Mouse (Mus musculus): ENCODE results near the gene Nup85. TPM values are rescaled to one million over a fixed set of nuclear protein-coding genes. Genes with fewer than 3 reads are reported as not detected.
A peak's percentile ranks its signal among the peaks of the same experiment; 100 is the strongest.

Gene Nup85
- polyA plus RNA-seq, 1 experiment from 2014 or later: 107 TPM

DNA sequence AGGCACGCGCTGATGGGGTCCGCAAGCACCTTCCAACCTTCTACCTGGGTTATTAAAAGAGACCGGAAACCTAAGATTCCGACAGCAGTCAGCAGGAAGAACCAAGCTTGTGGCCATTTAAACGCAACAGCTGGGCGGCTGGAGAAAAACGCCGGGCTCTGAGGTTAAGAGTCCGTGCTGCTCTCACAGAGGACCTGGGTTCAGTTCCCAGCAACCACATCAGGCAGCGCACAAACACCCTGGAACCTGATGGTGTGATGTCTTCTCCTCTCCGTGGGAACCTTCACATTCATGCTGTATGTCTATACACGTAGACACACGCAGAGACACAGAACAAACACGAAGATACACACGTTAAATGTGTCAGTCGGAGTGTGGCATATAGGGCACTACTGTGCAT lies 8.5 kb upstream of the Nup85 start:
- Histone ChIP-seq H3K9me3 (ENCODE audit: control insufficient read depth, low read length) (no peaks in the 10 kb centered on the region), H3K4me1 (ENCODE audit: control insufficient read depth, insufficient read depth, low read length) (no peaks in the 10 kb centered on the region), H3K27me3 (ENCODE audit: control insufficient read depth, insufficient read depth, low read length) (no peaks in the 10 kb centered on the region), H3K27ac (replicated peaks; ENCODE audit: low read depth, low read length) (no peak overlapping the region), H3K4me2 (ENCODE audit: low read length) (no peak overlapping the region), H3K9ac (replicated peaks; ENCODE audit: low read length) (no peak overlapping the region), H3K4me3 (replicated peaks; ENCODE audit: low read depth, low read length) (no peak overlapping the region), H3K36me3 (ENCODE audit: control insufficient read depth, insufficient read depth, low read length) (no peaks in the 10 kb centered on the region)
- DNase-seq: no peak
- ATAC-seq (ENCODE audit: low FRiP score, low TSS enrichment): no peak
- 82% methylated on average over 17 of the region's 17 CpGs for WGBS

DNA sequence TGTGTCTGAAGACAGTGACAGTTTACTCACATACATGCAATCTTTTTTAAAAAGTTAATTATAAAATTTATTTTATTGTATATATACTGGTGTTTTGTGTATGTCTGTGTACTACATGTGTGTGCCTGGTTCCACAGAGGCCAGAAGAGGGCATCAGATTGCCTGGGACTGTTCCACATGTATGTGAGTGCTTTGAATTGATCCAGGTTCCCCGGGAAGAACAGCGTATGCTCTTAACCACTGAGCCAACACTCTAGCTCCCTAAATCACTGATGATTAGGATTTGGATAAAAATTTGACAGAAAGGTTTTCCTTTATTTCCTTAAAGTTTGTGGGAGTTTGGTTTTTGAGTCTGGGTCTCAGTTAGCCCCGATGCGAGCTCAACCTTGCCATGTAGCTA lies 828 bp upstream of the Nup85 start:
- peaks cover 7% of the 10 kb centered on the region; the same call in 1 of the 2 replicates for H3K4me1 ChIP-seq (ENCODE audit: control insufficient read depth, insufficient read depth, low read length)
- no peak for ATAC-seq (ENCODE audit: low FRiP score, low TSS enrichment)
- 44% methylated on average over 4 of the region's 4 CpGs for WGBS
- H3K27ac ChIP-seq (replicated peaks; ENCODE audit: low read depth, low read length): peak overlapping the region; percentile 84; the same call in 1 of the 2 replicates
- peaks cover 24% of the 10 kb centered on the region for H3K36me3 ChIP-seq (ENCODE audit: control insufficient read depth, insufficient read depth, low read length)
- 0 out of 2 replicates have a peak overlapping the region, but pooled peaks have one; percentile 73 for H3K9ac ChIP-seq (replicated peaks; ENCODE audit: low read length)
- H3K9me3 ChIP-seq (ENCODE audit: control insufficient read depth, low read length): no peaks in the 10 kb centered on the region
- no peak for DNase-seq
- peak overlapping the region; percentile 73 for H3K4me2 ChIP-seq (ENCODE audit: low read length)
- H3K4me3 ChIP-seq (replicated peaks; ENCODE audit: low read depth, low read length): peak overlapping the region; percentile 75
- no peaks in the 10 kb centered on the region for H3K27me3 ChIP-seq (ENCODE audit: control insufficient read depth, insufficient read depth, low read length)

DNA sequence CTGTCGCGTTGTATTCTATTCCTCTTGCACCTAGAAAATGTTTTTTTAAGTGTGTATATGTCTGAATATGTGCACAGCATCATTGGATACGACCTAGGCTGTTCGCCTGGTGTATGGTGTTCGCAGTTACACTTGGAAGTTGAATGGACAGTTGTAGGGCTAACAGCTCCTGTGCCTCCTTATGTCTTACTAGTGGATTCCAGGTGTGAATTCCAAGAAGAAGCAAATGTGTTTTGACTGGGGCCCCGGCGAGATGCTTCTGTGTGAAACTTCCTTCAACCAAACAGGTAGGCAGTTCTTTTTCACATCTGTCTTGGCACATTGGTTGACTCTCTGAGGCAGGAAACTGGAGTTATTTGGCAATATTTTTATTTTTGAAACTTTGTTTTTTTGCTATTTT lies 727 bp downstream of the Nup85 start:
- 20% methylated on average over 7 of the region's 7 CpGs for WGBS
- Histone ChIP-seq H3K4me1 (ENCODE audit: control insufficient read depth, insufficient read depth, low read length) (peaks cover 7% of the 10 kb centered on the region; the same call in 1 of the 2 replicates), H3K27me3 (ENCODE audit: control insufficient read depth, insufficient read depth, low read length) (no peaks in the 10 kb centered on the region), H3K27ac (replicated peaks; ENCODE audit: low read depth, low read length) (no peak overlapping the region), H3K4me2 (ENCODE audit: low read length) (peak overlapping the region; percentile 73), H3K36me3 (ENCODE audit: control insufficient read depth, insufficient read depth, low read length) (peaks cover 40% of the 10 kb centered on the region), H3K9ac (replicated peaks; ENCODE audit: low read length) (peak overlapping the region; percentile 73; the same call in 1 of the 2 replicates), H3K4me3 (replicated peaks; ENCODE audit: low read depth, low read length) (peak overlapping the region; percentile 75), H3K9me3 (ENCODE audit: control insufficient read depth, low read length) (no peaks in the 10 kb centered on the region)
- no peak for DNase-seq
- no peak for ATAC-seq (ENCODE audit: low FRiP score, low TSS enrichment)

DNA sequence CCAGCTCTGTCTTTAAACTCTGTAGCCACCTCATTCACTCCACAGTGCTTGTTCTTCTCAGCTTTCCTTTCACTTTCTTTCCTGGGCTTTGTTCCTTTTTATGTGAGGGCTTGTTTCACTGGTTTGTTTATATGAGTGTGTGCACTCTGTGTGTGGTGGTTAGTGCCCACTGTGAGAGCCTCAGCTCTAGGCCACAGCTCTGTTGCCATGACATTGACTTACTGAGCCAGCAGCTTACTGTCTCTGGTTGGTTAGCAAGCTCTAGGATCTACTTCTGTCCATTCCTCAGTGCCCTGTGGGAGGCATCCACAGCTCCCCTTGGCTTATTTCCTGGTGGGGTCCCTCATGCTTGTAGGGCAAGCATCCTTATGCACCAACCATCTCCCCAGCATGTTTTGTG lies 14.8 kb downstream of the Nup85 start:
- Histone ChIP-seq H3K9me3 (ENCODE audit: control insufficient read depth, low read length) (no peaks in the 10 kb centered on the region), H3K4me1 (ENCODE audit: control insufficient read depth, insufficient read depth, low read length) (no peaks in the 10 kb centered on the region), H3K27me3 (ENCODE audit: control insufficient read depth, insufficient read depth, low read length) (no peaks in the 10 kb centered on the region), H3K27ac (replicated peaks; ENCODE audit: low read depth, low read length) (no peak overlapping the region), H3K9ac (replicated peaks; ENCODE audit: low read length) (no peak overlapping the region), H3K4me3 (replicated peaks; ENCODE audit: low read depth, low read length) (no peak overlapping the region), H3K36me3 (ENCODE audit: control insufficient read depth, insufficient read depth, low read length) (peaks cover 66% of the 10 kb centered on the region), H3K4me2 (ENCODE audit: low read length) (no peak overlapping the region)
- no peak for ATAC-seq (ENCODE audit: low FRiP score, low TSS enrichment)
- DNase-seq: no peak

DNA sequence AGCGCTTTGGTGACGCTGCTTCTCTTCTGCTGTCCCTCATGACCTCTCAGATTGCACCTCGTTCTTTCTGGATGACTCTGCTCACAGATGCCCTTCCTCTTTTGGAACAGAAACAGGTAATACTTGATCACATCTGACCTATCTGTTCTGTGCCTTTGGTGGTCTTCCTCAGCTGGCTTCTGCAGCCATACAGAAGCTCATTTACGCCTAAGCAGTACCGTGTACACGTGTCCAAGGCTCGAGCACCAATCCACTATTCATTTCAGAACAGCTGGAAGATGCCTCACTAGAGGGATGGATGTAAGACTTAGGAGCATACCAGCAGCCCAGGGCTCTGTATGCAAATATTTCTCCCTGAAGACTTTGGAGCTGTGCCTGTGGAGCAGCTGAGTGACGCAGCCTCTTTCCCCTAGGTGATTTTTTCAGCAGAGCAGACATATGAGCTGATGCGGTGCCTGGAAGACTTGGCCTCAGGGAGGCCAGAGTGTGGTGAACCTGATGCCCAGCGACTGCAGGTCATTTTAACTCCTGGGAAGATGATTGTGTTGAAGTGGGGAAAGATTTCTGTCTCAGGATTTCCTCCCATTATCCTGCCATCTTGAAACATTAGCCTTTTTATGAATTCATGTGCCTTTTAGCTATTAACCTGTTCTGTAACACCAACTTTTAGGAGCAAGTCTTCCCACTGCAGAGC lies 18.8 kb downstream of the Nup85 start:
- H3K27me3 ChIP-seq (ENCODE audit: control insufficient read depth, insufficient read depth, low read length): no peaks in the 10 kb centered on the region
- peaks cover 95% of the 10 kb centered on the region for H3K36me3 ChIP-seq (ENCODE audit: control insufficient read depth, insufficient read depth, low read length)
- no peak for ATAC-seq (ENCODE audit: low FRiP score, low TSS enrichment)
- WGBS: 85% methylated on average over 10 of the region's 10 CpGs
- H3K4me2 ChIP-seq (ENCODE audit: low read length): no peak overlapping the region
- H3K27ac ChIP-seq (replicated peaks; ENCODE audit: low read depth, low read length): no peak overlapping the region
- H3K9ac ChIP-seq (replicated peaks; ENCODE audit: low read length): no peak overlapping the region
- no peak for DNase-seq
- no peaks in the 10 kb centered on the region for H3K4me1 ChIP-seq (ENCODE audit: control insufficient read depth, insufficient read depth, low read length)
- H3K4me3 ChIP-seq (replicated peaks; ENCODE audit: low read depth, low read length): no peak overlapping the region
- H3K9me3 ChIP-seq (ENCODE audit: control insufficient read depth, low read length): no peaks in the 10 kb centered on the region

DNA sequence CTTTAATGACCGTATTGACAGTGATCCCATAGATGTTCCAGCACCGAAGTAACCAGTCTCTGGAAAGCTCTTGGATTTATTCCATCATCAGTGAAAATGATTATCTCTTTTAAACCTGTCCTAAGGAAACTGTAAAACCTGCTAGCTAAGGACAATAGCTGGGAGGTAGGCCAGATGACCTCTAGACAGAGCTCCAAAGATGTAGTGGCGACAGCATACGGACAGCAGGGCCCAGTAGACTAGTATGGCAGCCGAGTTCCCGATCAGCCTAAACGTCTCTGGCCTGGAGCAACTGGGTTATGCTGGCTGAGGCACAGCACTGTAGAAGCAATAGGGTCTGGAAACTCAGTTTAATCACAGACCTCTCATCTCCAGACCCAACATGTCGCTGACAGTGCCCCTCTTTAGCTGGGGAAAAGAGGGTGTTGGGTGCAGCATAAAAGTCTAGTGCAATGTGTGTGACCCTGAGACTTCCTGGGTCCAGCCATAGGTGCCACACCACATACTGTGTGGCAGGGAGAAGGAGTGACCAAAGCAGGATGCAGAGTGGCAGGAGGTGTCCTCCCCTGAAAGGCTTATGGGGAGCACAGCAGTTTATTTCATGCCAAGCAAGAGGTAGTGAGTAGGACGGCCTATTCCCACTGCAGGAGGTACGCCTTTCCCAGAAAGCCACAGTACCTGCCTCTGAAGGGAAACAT lies 20.3 kb downstream of the Nup85 start:
- Histone ChIP-seq H3K4me1 (ENCODE audit: control insufficient read depth, insufficient read depth, low read length) (no peaks in the 10 kb centered on the region), H3K36me3 (ENCODE audit: control insufficient read depth, insufficient read depth, low read length) (peaks cover 93% of the 10 kb centered on the region), H3K9me3 (ENCODE audit: control insufficient read depth, low read length) (no peaks in the 10 kb centered on the region), H3K9ac (replicated peaks; ENCODE audit: low read length) (no peak overlapping the region), H3K4me3 (replicated peaks; ENCODE audit: low read depth, low read length) (no peak overlapping the region), H3K27me3 (ENCODE audit: control insufficient read depth, insufficient read depth, low read length) (no peaks in the 10 kb centered on the region), H3K4me2 (ENCODE audit: low read length) (no peak overlapping the region), H3K27ac (replicated peaks; ENCODE audit: low read depth, low read length) (no peak overlapping the region)
- 88% methylated on average over 10 of the region's 10 CpGs for WGBS
- DNase-seq (no peak), ATAC-seq (ENCODE audit: low FRiP score, low TSS enrichment) (no peak)

DNA sequence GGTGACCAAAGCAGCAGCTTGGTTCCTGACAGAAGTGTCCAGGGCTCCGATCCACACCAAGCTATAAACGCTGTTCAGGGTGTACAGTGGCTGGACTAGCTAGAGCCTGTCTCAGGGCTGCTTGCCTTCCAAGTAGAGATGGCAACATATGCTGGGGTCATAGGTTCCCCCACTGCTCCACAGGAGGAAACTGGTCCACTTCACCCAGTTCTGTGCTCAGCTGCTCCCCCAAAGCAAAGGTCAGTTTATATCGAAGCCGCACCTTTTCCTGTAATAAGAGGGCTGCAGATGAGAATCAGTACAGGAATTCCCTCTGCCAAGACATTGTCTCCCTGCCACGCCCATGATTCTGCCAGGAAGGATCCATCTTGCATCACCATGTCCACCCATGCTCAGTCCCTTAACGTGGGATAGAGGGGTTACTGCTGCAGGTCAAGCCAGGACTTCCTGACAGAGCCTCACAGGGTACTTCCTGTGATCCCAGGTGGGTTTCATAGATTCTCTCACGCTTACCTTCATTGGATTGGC lies 21.4 kb downstream of the Nup85 start:
- Histone ChIP-seq H3K27me3 (ENCODE audit: control insufficient read depth, insufficient read depth, low read length) (no peaks in the 10 kb centered on the region), H3K27ac (replicated peaks; ENCODE audit: low read depth, low read length) (no peak overlapping the region), H3K4me3 (replicated peaks; ENCODE audit: low read depth, low read length) (no peak overlapping the region), H3K4me2 (ENCODE audit: low read length) (no peak overlapping the region), H3K9ac (replicated peaks; ENCODE audit: low read length) (no peak overlapping the region), H3K36me3 (ENCODE audit: control insufficient read depth, insufficient read depth, low read length) (peaks cover 95% of the 10 kb centered on the region), H3K4me1 (ENCODE audit: control insufficient read depth, insufficient read depth, low read length) (no peaks in the 10 kb centered on the region), H3K9me3 (ENCODE audit: control insufficient read depth, low read length) (no peaks in the 10 kb centered on the region)
- 94% methylated on average over 7 of the region's 7 CpGs for WGBS
- DNase-seq (no peak), ATAC-seq (ENCODE audit: low FRiP score, low TSS enrichment) (no peak)

DNA sequence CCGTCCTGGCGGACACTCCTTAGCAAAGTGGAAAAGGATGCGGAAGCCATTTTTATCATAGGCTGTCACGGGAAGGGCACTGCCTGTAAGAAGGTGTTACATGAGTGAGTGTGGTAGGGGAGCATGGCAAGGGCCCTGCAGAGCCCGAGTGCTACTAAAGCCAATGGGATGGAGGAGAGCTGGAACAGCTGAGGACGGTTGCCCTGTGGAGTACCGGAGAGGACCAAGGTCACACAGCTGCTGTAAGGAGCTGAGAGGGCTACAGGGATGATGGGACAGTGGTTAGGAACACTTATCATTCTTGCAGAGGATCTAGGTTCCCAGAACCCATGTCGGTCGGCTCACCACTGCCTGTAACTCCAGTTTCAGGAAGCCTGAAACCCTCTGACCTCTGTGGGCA lies 22.2 kb downstream of the Nup85 start:
- H3K27me3 ChIP-seq (ENCODE audit: control insufficient read depth, insufficient read depth, low read length): no peaks in the 10 kb centered on the region
- H3K27ac ChIP-seq (replicated peaks; ENCODE audit: low read depth, low read length): no peak overlapping the region
- H3K36me3 ChIP-seq (ENCODE audit: control insufficient read depth, insufficient read depth, low read length): peaks cover 95% of the 10 kb centered on the region
- no peak overlapping the region for H3K4me2 ChIP-seq (ENCODE audit: low read length)
- H3K4me3 ChIP-seq (replicated peaks; ENCODE audit: low read depth, low read length): no peak overlapping the region
- no peak for ATAC-seq (ENCODE audit: low FRiP score, low TSS enrichment)
- H3K9ac ChIP-seq (replicated peaks; ENCODE audit: low read length): no peak overlapping the region
- WGBS: 90% methylated on average over 9 of the region's 9 CpGs
- DNase-seq: no peak
- H3K9me3 ChIP-seq (ENCODE audit: control insufficient read depth, low read length): no peaks in the 10 kb centered on the region
- H3K4me1 ChIP-seq (ENCODE audit: control insufficient read depth, insufficient read depth, low read length): no peaks in the 10 kb centered on the region

DNA sequence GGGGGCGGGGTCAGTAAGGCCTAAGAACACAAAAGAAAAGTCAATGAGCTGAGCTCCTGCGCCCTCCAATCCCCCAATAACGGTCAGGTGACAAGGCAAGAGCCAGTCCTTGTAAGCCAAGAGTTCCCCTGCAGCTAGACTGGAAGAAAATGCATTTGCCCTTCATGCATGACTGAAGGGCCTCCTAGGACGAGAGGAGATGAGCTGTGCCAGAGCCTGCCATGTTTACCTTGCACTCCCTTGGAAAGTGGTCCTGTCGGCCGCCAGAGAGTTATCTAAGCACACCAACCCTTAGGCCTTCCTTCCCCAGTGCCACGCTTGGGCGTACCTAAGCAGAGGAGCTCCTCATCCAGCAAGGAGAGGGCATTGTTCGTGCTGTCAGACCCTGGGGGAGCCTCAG lies 23.8 kb downstream of the Nup85 start:
- H3K36me3 ChIP-seq (ENCODE audit: control insufficient read depth, insufficient read depth, low read length): peaks cover 96% of the 10 kb centered on the region
- 82% methylated on average over 9 of the region's 9 CpGs for whole genome bisulfite sequencing
- H3K9ac ChIP-seq (replicated peaks; ENCODE audit: low read length): no peak overlapping the region
- no peak overlapping the region for H3K27ac ChIP-seq (replicated peaks; ENCODE audit: low read depth, low read length)
- no peaks in the 10 kb centered on the region for H3K9me3 ChIP-seq (ENCODE audit: control insufficient read depth, low read length)
- H3K4me2 ChIP-seq (ENCODE audit: low read length): no peak overlapping the region
- no peaks in the 10 kb centered on the region for H3K4me1 ChIP-seq (ENCODE audit: control insufficient read depth, insufficient read depth, low read length)
- DNase-seq (no peak), ATAC-seq (ENCODE audit: low FRiP score, low TSS enrichment) (no peak)
- no peak overlapping the region for H3K4me3 ChIP-seq (replicated peaks; ENCODE audit: low read depth, low read length)
- no peaks in the 10 kb centered on the region for H3K27me3 ChIP-seq (ENCODE audit: control insufficient read depth, insufficient read depth, low read length)
